Mouse (Mus musculus) megakaryocyte progenitor cell, adult 5-6 weeks (primary cell): Measurements from ENCODE around the gene Hao2. TPM values are rescaled to one million over a fixed set of nuclear protein-coding genes. Genes with fewer than 3 reads are reported as not detected.

Experiments
- ATAC-seq: replicated peaks from 2 replicates; pipeline ENCODE4 v1.8.0; 2016; ENCODE audit warnings: mild to moderate bottlenecking, moderate TSS enrichment, inconsistent platforms; ENCODE audit not compliant: poor library complexity
- total RNA-seq, 2 experiments: library from RNA; stranded (forward) in 1 of 2; stranded (reverse) in 1 of 2; fragments of 157-497, 149-512 nt in 1 of 2; fragments of 200-1000 nt in 1 of 2; gene quantifications; 2 replicates each; pipeline versions ENCODE4 v1.2.3 to v1.2.4; 2015 to 2017

Hao2 gene
- total RNA-seq, 2 experiments from 2014 or later: not detected

DNA sequence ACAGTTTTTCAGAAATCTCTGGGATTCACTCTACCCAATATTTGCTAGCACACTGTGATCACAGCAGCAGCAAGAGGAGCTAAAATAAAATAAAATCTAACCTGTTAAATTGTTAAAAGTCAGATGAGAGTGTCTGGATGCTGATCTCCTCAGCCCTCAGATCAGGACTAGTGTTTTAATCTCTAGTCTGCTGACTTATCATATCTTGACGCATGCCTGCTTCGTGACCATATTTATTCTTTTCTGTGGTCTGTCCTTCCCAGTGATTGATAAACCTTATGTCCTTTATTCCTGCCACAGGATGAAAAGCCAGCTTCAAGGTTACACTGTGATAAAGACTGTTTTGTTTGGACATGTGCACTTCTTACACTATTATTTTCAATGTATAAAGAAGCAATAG lies 35.0 kb downstream of the Hao2 start:
- ATAC-seq: no peak

- no peak for ATAC-seq
These were observed 36.1 kb downstream of the Hao2 start for GRCm38 (mm10) chr3:98856892-98857291.

DNA sequence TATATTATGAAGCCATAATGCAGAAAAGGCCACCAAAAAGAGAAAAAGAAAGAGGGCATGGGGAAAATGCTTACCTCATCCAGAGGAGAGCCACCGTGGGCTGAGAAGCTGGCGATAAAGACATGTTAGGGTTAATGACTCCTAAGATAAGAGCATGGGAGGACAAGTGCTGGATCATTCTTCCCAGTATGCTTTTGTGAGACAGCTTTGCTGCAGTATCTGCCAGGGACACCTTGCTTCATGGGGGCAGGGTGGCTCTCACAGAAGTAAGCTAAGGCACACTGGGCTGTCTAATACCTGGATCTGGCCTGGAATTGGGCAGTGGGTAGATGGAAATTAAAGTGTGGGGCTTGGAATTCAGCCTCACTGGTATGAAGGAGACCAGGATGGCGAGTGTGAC lies 37.9 kb downstream of the Hao2 start:
- no peak for ATAC-seq

DNA sequence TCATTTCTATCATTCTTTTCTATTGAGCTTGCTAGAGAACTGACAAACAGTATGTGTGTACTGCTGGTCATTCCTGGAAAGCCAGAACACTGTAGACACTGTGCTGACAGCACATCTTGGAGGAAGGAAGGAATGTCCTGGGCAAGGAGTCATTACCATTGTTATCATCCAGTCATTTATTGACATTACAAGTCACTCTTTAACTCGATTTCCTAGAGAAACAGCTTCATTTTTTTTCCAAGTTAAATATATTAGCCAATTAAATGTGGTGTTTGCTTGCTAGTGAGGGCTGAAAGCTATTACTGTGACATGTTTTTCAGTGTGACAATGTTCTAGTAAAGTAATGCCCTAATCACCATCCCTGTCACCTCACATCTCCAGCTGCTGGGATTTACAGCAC lies 39.4 kb downstream of the Hao2 start:
- no peak for ATAC-seq

DNA sequence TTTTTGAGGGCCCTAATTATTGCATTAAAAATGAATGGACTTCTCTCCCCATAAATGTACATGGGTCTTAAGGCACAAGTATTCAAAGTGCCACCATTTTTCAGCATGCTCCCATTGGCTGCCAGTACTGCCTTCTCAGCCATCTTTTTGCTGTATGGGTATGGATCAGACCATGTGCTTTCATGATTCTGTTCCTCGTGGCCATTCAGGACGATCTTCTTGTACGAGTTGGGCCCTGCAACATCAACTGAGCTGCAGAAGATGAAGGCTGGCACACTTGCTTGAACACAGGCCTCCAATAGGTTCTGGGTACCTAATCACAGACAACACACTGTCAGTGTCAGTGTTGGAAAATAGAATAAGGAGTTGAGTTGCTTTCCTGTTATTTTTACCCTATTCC lies 40.0 kb downstream of the Hao2 start:
- no peak for ATAC-seq

- ATAC-seq: no peak
These were observed 40.4 kb downstream of the Hao2 start for GRCm38 (mm10) chr3:98852631-98853030.

DNA sequence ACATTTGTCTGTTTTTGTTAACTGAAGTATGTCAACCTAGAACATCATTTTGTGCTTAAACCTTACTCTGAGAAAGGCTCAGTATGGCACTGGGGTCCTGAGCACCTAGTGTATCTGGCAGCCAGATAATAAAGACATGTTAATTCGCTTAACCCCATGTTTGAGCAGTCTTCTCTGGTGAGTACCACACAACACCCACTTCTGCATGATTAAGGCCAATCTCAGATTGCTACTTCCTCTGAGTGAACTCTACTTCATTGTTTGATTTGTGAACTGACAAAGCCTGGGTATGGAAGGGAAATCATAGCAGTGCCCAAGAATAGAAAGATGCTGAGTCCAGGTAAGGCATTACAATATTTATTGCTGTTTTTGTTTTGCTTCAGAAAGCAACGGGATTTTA lies 41.2 kb downstream of the Hao2 start:
- no peak for ATAC-seq

DNA sequence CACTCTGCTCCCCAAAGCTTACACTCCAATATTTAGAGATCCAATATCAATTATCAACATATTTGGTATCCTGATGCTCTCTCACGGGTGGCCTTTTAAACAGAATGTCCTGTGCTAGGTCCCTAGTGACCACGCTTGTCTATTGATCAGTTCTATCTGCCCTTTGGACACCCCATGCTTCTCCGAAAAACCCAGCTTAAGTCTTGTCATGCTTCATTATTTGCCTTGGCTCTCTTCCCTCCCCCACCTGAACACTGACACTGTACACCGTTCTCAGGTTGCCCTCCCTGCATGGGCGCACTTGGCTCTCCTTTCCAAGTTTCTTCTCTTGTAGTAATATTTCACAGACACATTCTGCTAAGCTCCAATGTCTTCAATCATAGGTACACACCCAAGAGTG lies 42.8 kb downstream of the Hao2 start:
- ATAC-seq: no peak

DNA sequence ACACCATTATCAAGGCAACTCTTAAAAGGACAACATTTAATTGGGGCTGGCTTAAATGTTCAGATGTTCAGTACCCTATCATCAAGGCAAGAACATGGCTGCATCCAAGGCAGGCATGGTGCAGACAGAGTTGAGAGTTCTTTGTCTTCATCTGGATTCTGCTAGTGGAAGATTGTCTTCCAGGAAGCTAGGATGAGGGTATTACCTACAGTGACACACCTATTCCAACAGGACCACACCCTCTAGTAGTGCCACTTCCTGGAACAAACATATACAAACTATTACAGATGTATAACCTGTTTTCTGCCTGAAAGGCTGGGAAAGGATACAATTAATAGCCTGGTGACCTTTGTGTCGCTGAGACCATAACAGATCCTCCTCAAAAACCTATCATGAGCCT lies 44.1 kb downstream of the Hao2 start:
- no peak for ATAC-seq

Other genes starting within 250 kb of the Hao2 start
- gene Hsd3b2, start 168.7 kb downstream of the Hao2 start, total RNA-seq (2015): not detected in 2 replicates
- gene Hsd3b2, start 168.7 kb downstream of the Hao2 start, total RNA-seq (2017): not detected in 2 replicates
- not detected in 2 replicates for gene Hsd3b3, start 130.1 kb downstream of the Hao2 start, total RNA-seq (2015)
- not detected in 2 replicates for gene Hsd3b3, start 130.1 kb downstream of the Hao2 start, total RNA-seq (2017)
- not detected in 2 replicates for gene Hsd3b6, start 78.8 kb downstream of the Hao2 start, total RNA-seq (2015)
- gene Hsd3b6, start 78.8 kb downstream of the Hao2 start, total RNA-seq (2017): not detected in 2 replicates
- gene Hsd3b1, start 33.4 kb downstream of the Hao2 start, total RNA-seq (2015): not detected in 2 replicates
- not detected in 2 replicates for gene Hsd3b1, start 33.4 kb downstream of the Hao2 start, total RNA-seq (2017)
- gene Wars2, start 247.8 kb upstream of the Hao2 start, total RNA-seq (2015): 3.8 TPM in 2 replicates
- 5.5 and 8.9 TPM in 2 replicates for gene Wars2, start 247.8 kb upstream of the Hao2 start, total RNA-seq (2017)